Mouse (Mus musculus): Measurements from ENCODE around the gene Pgam1. TPM values are rescaled to one million over a fixed set of nuclear protein-coding genes. Genes with fewer than 3 reads are reported as not detected.

Pgam1 gene
- polyA plus RNA-seq, 1 experiment = 7.3 TPM

- Histone ChIP-seq H3K4me1 (ENCODE audit: control insufficient read depth) (peaks cover 65% of the 10 kb centered on the region), H3K9me3 (ENCODE audit: control insufficient read depth, low read length) (no peaks in the 10 kb centered on the region), H3K27me3 (ENCODE audit: control insufficient read depth) (no peaks in the 10 kb centered on the region), H3K36me3 (ENCODE audit: control insufficient read depth) (peaks cover 28% of the 10 kb centered on the region), H3K4me3 (replicated peaks) (peak overlapping the region; percentile 74)
- TF ChIP-seq TAL1 (IDR thresholded peaks at IDR 0.05; ENCODE audit: low read length) (no peak), GATA1 (IDR thresholded peaks at IDR 0.05; ENCODE audit: low read length) (no peak)
These were observed 16.8 kb upstream of the Pgam1 start for GRCm38 (mm10) chr19:41894959-41895358.

DNA sequence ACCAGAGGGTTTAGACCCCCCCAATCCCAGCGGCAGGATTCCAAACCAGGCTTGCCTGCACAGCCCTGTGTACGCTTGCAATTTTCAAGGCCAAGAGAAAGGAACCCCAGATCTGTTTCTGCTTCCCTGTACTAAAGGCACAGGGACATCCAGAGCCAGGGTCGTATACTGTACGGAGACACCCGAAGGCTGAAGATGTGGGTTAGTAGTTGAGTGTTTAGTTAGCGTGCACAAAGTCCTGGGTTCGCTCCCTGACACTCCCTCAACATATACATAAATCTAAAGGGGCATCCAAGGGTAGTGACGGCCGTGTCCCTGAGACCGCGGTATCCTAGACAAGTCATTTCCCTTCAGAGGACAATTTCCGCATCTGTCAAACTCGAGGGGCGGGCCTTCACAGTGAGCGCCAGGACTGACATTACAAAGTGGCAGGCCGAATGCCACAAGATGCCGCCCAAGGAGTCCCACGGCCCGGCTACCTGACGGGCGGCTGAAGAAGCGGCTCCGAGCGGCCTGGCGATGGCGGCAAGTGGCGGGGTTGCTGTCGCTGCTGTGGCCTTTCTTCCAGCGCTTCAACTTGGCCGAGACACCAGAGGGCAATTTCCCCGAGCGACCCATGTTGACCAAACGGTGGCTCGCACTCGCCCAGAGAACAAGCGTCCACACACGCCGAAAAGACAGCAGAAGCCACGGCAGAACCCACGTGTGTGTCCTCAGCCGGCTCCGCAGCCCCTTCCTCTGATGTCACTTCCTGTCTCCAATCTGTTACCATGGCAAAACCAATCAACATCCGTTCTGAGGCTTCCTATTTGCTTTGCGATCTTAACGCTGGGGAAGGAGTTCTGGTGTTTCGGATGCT is 16.0 kb upstream of the Pgam1 start, which contains the start of gene Rrp12:
TSS of gene Rrp12 (minus strand) at position 714 of the 859 bp plus-strand sequence.
- H3K4me1 ChIP-seq (ENCODE audit: control insufficient read depth) = peaks cover 59% of the 10 kb centered on the region
- no peak for TF ChIP-seq GATA1 (IDR thresholded peaks at IDR 0.05; ENCODE audit: low read length)
- peak within 1 kb of the TSS; percentile 74 for H3K4me3 ChIP-seq (replicated peaks)
- H3K9me3 ChIP-seq (ENCODE audit: control insufficient read depth, low read length) = no peaks in the 10 kb centered on the region
- H3K27me3 ChIP-seq (ENCODE audit: control insufficient read depth) = no peaks in the 10 kb centered on the region
- peaks cover 21% of the 10 kb centered on the region for H3K36me3 ChIP-seq (ENCODE audit: control insufficient read depth)

DNA sequence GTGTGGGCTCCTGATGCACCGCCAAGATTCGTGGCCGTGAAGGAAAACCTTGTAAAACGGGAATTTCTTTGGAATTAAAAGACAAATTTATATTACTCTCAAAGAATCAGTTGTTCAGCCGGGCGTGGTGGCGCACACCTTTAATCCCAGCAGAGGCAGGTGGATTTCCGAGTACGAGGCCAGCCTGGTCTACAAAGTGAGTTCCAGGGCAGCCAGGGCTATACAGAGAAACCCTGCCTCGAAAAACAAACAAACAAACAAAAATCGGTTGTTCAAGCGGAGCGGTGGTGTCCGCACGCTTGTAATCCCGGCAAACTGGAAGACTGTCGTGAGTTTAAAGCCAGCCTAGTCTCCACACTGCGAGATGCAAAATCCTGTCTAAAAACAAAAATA is 15.4 kb upstream of the Pgam1 start:
- peak overlapping the region; percentile 74 for H3K4me3 ChIP-seq (replicated peaks)
- peaks cover 57% of the 10 kb centered on the region for H3K4me1 ChIP-seq (ENCODE audit: control insufficient read depth)
- TF ChIP-seq TAL1 (IDR thresholded peaks at IDR 0.05; ENCODE audit: low read length) (no peak), GATA1 (IDR thresholded peaks at IDR 0.05; ENCODE audit: low read length) (no peak)
- peaks cover 16% of the 10 kb centered on the region for H3K36me3 ChIP-seq (ENCODE audit: control insufficient read depth)
- H3K9me3 ChIP-seq (ENCODE audit: control insufficient read depth, low read length) = no peaks in the 10 kb centered on the region
- H3K27me3 ChIP-seq (ENCODE audit: control insufficient read depth) = no peaks in the 10 kb centered on the region

DNA sequence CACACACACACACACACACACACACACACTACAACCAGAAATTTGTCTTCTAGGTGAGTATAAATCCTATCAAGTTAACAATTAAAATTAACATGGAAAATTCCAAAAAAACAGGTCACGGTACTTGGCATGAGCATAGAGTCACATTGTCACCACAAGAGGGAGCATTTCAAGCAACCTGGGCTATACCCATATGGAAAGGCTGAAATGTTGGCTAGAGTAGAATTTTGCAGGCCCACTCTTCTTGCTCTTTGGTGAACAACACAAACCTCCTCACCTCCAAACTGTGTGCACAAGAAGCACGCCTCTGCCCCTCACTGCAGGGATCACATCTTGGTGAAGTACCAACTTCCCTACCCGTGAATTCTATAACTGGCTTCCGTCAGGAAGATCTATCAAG is 12.9 kb upstream of the Pgam1 start:
- H3K36me3 ChIP-seq (ENCODE audit: control insufficient read depth) = no peaks in the 10 kb centered on the region
- H3K4me3 ChIP-seq (replicated peaks) = no peak overlapping the region
- H3K4me1 ChIP-seq (ENCODE audit: control insufficient read depth) = peaks cover 51% of the 10 kb centered on the region
- no peaks in the 10 kb centered on the region for H3K27me3 ChIP-seq (ENCODE audit: control insufficient read depth)
- H3K9me3 ChIP-seq (ENCODE audit: control insufficient read depth, low read length) = no peaks in the 10 kb centered on the region
- TF ChIP-seq GATA1 (IDR thresholded peaks at IDR 0.05; ENCODE audit: low read length) (no peak), TAL1 (IDR thresholded peaks at IDR 0.05; ENCODE audit: low read length) (no peak)

DNA sequence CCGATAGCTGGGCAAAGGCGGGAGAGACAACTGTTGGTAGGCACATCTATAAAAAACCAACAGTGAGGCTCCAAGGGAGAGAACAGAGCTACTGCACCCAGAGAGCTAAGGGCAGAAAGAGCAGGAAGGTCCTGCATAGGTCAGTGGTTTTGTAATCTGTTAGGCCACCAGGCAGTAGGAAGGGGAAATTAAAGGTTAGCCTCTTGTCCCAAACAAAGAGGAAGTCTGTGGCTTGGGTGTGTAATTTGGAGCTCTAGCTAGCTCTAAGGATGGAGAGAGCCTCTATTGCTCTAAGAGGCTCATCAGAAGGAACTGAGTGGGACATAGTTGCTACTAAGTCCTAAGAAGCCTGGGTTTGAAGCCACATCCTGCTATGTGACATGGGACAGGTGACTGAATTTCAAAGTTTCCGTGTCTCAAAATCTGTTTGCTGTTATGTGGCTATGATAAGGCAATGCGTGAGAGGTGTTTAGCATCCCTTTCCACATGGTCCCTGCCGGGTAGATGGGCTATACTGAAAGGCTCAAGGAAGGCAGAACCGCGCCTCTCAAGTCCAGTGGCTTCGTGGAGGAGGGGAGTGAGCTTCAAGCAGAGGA is 11.1 kb upstream of the Pgam1 start:
- H3K36me3 ChIP-seq (ENCODE audit: control insufficient read depth) = no peaks in the 10 kb centered on the region
- no peaks in the 10 kb centered on the region for H3K9me3 ChIP-seq (ENCODE audit: control insufficient read depth, low read length)
- peaks cover 48% of the 10 kb centered on the region for H3K4me1 ChIP-seq (ENCODE audit: control insufficient read depth)
- H3K4me3 ChIP-seq (replicated peaks) = no peak overlapping the region
- TF ChIP-seq TAL1 (IDR thresholded peaks at IDR 0.05; ENCODE audit: low read length) (no peak), GATA1 (IDR thresholded peaks at IDR 0.05; ENCODE audit: low read length) (no peak)
- no peaks in the 10 kb centered on the region for H3K27me3 ChIP-seq (ENCODE audit: control insufficient read depth)

GRCm38 (mm10) chr19:41901696-41902095 is 10.0 kb upstream of the Pgam1 start:
- Histone ChIP-seq H3K4me3 (replicated peaks) (no peak overlapping the region), H3K27me3 (ENCODE audit: control insufficient read depth) (no peaks in the 10 kb centered on the region), H3K9me3 (ENCODE audit: control insufficient read depth, low read length) (no peaks in the 10 kb centered on the region), H3K4me1 (ENCODE audit: control insufficient read depth) (peaks cover 51% of the 10 kb centered on the region), H3K36me3 (ENCODE audit: control insufficient read depth) (no peaks in the 10 kb centered on the region)
- TF ChIP-seq TAL1 (IDR thresholded peaks at IDR 0.05; ENCODE audit: low read length) (no peak), GATA1 (IDR thresholded peaks at IDR 0.05; ENCODE audit: low read length) (no peak)

- no peak for TF ChIP-seq GATA1 (IDR thresholded peaks at IDR 0.05; ENCODE audit: low read length)
- TF ChIP-seq TAL1 (IDR thresholded peaks at IDR 0.05; ENCODE audit: low read length) = no peak
- no peak overlapping the region for H3K4me3 ChIP-seq (replicated peaks)
- H3K4me1 ChIP-seq (ENCODE audit: control insufficient read depth) = peaks cover 58% of the 10 kb centered on the region
- H3K9me3 ChIP-seq (ENCODE audit: control insufficient read depth, low read length) = no peaks in the 10 kb centered on the region
- H3K36me3 ChIP-seq (ENCODE audit: control insufficient read depth) = no peaks in the 10 kb centered on the region
- H3K27me3 ChIP-seq (ENCODE audit: control insufficient read depth) = no peaks in the 10 kb centered on the region
These were observed 8.7 kb upstream of the Pgam1 start for GRCm38 (mm10) chr19:41902848-41903593.

GRCm38 (mm10) chr19:41905246-41905645 is 6.5 kb upstream of the Pgam1 start:
- H3K27me3 ChIP-seq (ENCODE audit: control insufficient read depth) = no peaks in the 10 kb centered on the region
- peaks cover 59% of the 10 kb centered on the region for H3K4me1 ChIP-seq (ENCODE audit: control insufficient read depth)
- H3K36me3 ChIP-seq (ENCODE audit: control insufficient read depth) = no peaks in the 10 kb centered on the region
- H3K9me3 ChIP-seq (ENCODE audit: control insufficient read depth, low read length) = no peaks in the 10 kb centered on the region
- TF ChIP-seq TAL1 (IDR thresholded peaks at IDR 0.05; ENCODE audit: low read length) (no peak), GATA1 (IDR thresholded peaks at IDR 0.05; ENCODE audit: low read length) (no peak)
- no peak overlapping the region for H3K4me3 ChIP-seq (replicated peaks)
